Mouse (Mus musculus): ENCODE measurements at regions not wholly inside any gene's neighbourhood (a gene's known extent, or its start where the extent isn't known, plus 50 kb on each side); places are given as distances from the start of the nearest gene placed in this dataset.

DNA sequence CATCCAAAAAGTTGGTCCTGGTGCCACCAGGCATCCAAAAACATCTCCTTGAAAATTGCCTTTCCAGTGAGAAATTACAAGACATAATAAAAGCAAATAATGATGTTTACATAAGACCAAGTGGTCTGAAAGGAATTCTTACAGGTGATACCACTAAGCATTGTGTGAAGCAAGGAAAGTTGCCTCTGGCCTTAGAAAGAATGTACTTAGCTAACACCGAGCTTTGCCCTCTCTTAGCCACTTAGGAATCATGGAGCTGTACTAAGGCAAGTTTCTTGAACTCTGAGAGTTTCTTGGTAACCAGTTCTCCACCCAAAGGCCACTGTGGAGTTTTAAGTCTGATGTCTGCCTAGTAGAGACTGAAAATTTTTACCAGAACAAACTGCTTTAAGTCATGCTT is 359.4 kb upstream of the Cdh11 start:
- no peak for DNase-seq

GRCm38 (mm10) chr8:103148013-103148412 is 362.6 kb upstream of the Cdh11 start:
- DNase-seq: no peak

DNA sequence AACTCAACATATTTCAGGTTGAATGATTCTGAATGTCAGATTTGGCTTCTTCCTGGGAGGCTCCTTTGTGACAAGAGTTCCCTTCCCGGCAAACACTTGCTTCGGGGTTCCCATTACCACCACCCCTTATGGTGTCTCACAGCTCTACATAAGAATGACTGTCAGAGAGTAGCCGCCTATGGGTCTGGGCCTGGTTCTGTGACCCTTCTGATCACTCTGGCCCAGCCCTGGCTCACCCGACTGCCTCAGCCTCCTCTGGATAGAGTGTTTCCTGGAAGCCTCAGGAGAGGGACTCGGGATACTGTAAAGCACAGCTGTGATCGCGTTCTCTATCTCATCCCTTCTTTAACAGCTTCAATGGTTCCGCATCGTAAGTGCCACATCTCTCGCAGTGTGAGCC is 363.0 kb upstream of the Cdh11 start:
- no peak for DNase-seq

DNA sequence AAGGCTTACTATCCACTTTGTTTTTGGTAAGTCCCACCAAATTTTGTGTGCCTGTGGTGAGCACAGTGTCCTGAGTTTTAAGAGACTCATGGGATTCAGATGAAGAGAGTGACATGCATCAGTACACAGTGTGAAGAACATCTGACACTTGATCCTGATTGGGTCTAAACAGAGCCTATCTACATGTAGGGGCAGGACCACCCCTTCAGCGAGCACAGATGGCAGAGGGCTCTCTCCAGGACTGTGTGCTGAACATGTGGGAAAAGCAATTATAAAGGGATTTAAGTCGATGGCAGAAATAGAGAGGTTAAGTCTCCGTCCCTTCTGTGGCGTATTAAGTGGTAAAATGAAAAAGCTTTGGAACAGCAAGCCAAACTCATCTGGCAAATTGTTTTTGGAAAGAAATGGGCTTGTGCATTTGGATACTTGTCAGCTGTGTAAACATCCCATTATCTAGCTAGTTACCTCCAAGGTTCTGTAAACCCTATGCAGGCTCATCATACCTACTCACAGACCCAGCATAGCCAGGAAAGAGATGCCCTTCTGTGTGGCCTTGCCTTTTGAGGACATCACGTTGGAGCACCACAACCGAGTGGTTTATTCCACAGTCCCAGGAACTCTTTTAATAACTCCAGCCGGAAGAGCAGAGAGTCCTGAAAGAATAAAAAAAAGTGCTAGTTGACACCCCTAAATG is 381.3 kb upstream of the Cdh11 start:
- DNase-seq: no peak

GRCm38 (mm10) chr8:103173313-103173712 is 387.9 kb upstream of the Cdh11 start:
- no peak for DNase-seq

DNA sequence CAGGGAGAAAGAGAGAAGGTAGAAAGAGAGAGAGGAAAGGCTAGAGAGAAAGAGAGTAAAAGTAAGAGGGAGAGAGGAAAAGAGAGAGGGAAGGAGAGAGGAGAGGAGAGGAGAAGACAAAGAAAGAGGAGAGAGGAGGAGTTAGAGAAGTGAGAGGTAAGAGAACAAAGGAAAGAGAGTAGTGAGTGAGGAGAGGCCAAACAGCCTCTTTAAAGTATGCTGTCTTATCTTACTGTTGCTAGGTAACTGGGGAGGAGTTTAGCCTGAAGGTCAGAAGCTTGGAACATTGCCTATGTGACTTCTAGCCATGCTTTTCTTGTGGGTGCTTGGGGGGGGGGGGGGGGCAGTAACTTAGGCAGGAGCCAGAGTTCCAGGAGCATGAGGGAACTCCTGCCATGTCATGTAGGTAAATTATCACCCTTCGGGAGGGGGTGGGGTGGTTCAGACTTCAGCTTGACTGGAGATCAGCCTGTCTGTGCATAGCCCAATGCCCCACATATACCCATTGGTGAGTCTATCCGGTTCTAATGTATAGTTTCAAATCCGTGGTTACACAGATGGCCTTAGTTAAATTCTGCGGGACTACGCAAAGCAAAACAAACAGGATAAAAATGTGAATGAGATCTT is 388.5 kb upstream of the Cdh11 start:
- peak; percentile 38 to 61 for DNase-seq

GRCm38 (mm10) chr8:103180661-103181060 is 395.2 kb upstream of the Cdh11 start:
- DNase-seq: peak; percentile 73 to 74

DNA sequence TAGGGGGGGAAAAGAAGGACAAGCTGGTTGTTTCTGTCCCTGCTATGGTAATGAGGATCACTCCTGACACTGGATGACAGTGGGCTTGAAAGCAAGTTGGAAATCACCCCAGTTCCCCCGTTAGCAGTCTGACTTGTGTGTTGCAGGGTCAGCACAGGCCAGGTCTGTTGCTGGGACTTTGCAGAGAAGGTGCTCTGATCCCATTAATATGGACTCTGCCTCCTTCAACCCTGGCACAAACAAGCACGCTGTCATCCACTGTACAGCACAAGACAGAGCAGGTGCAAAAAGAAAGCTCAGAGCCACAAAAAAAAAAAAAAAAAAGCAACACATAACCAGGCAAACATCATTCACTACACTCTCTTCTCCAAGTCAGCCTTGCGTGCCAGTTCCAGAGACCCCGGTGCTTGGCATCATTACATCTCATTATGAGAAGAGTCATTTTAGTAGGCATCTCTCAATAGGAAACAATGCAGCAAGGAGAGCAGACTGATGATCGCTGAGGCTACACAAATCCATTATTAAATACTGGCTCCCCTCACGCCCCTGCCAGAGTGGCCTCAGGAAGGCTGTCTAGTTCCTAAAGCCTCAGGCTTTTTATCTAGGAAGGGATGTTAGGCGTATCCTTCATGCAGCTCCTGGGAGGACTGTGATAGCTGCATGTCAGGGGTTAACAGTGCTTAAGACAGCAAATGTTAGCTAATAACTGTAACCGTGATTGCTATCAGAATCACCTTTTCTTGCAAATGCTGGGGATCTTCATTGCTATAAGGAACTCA is 403.5 kb upstream of the Cdh11 start:
- DNase-seq: no peak

GRCm38 (mm10) chr8:103198251-103198650 is 412.8 kb upstream of the Cdh11 start:
- no peak for DNase-seq

DNA sequence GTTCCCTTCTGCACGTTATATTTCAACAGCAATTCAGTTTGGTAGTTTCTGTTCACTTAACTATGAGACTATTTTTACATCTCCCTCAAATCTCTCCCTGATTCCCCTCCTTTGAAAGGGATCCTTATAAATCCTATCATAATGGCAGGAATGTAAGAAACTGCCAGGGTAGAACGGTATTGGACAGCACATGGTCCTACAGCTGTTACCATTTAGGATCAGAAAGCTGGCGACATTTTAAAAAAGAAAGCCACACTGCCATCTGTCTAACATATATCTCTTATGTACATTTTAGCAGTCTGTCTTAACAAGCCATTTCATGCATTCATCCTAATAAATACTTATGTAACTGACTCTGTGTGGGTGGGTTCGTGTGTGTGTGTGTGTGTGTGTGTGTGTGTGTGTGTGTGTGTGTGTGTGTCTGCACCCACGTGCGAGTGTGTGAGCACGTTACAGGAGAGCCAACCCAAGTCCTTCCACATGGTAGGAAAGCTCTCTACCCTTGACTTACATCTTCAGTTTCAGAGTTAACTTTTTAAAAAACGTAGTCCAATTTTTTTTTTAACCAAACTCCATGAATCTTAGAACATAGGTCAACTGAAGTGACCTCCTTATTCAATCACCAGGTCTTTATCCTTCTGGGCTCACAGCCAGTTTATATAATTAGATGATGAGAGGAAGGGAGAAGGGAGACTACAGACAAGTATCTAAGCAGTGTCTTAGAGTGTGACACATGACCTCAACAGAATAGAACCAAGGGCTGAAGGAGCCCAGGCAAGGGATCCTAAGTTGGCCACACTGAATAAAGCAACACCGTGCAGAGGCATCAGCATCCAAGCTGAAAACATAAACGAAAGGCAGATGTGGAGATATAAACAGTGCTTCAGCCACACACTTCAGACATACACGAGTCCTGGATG is 414.5 kb upstream of the Cdh11 start:
- DNase-seq: no peak

DNA sequence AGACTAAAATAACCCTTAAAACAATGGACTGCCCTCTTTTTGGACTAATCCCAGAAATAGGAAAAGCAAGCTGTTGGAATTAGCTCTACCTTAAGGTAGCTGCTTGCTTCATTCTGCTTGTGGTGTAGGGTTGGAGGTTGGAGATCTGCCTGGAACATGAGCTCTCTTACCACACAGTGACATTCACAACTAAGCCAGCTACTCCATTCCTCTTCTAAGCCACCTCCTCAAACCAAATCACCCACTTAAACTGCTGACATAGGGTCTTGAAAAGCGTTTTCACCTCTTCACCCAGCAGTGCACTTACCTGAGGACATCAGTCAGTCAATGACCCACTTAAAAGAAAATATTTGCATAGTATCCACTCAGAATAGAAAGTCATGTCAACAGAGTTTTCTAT is 418.3 kb upstream of the Cdh11 start:
- no peak for DNase-seq

GRCm38 (mm10) chr8:103214606-103215005 is 429.2 kb upstream of the Cdh11 start:
- DNase-seq: peak; percentile 13 to 35

GRCm38 (mm10) chr8:103230741-103231475 is 445.5 kb upstream of the Cdh11 start:
- DNase-seq: peak in 1 of 2 experiments; percentile 26

DNA sequence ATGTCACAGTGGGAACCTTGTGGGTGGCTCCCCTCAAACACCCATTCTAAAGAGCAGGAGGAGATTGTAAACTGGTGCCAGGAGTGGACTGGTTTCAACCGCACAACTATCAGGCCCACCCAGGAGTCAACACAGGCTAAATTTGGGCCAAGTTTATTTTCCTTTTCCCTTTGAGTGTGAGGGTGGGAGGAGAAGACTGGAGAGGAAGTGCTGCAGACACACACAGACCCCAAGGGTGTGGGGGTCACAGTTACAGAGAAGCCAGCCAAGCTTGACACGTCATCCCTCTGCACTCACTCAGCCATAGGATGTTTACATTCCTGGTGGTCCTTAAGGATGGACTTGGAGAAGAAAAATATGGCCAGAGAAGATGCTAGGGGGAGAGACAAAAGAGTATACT is 448.9 kb upstream of the Cdh11 start:
- no peak for DNase-seq

DNA sequence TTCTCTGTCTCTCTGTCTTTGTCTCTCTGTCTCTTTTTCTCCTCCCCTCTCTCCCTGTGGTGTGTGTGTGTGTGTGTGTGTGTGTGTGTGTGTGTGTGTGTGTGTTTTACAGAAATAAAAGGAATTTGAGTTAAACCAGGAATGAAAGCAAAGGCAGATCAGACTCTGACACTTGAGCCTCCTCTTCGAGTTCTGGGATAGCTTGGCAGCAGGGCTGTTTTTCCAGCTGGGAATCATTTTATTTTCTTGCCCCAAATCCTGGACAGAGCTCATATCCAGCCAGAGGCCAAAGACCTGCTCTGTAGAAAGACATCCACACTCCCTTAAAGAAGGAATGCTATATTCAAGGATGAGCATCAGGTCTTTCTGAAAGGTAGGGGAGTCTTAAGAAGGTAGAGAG is 450.2 kb upstream of the Cdh11 start:
- DNase-seq: no peak

DNA sequence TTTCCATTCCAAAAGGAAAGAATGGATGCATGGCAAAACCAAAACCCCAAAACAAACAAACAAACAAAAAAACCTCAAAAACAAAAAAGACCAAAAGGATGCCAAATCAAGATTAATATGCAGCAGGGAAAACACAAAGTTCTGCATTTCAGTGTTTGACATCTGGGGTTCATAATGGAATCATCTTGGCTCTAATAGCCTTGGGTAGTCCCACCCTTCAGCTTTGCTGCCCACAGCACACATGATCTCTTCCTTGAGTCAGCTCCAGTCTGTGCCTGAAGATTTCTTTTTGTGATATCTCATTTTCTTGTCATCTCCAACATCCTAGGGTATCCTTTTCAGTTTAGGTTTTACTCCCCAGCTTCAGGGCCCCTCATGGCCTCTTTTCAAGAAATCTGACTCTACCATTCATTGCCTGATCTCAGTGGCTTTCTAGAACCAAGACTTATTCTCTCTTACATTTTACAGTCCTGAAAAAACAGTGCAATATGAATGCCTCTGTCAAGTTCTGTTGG is 453.1 kb upstream of the Cdh11 start:
- DNase-seq: no peak

DNA sequence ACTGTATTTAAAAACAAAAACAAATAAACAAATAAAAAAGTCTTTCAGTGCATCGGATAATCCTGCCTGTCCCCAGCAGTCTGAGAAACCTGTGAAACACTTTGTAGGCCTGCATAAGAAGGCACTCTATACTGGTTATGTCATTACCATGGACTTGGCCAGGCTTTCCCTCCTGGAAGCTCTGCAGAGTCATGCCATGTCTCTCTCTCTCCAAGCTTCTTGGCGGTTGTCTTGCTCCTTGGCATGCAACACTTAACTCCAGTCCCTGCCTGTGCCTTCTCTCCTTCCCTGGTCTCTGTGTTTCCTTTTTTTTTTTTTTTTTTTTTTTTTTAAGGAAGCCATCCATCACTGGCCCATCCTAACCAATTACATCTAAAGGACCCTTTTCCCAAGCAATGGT is 458.7 kb upstream of the Cdh11 start:
- DNase-seq: no peak

GRCm38 (mm10) chr8:103244658-103245057 is 459.2 kb upstream of the Cdh11 start:
- DNase-seq: no peak

GRCm38 (mm10) chr8:103245864-103246263 is 460.4 kb upstream of the Cdh11 start:
- DNase-seq: no peak

DNA sequence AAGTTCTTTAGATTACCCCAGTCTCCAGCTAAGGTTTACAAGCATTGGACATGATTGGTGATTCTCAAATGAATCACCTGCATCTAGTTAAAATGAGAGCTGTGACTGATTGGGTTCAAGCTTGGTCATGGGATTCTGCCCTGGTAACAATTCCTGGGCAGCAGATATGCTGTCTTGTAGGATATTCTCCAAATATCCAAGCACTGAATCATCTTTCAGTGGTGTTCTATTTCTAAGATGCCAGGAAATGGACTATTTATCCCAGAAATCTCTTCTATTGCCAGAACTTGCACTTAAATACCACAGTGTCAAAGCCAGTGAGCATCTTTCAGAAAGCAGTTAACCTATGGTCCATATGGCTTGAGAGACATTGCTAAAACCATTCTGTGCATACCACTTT is 475.8 kb upstream of the Cdh11 start:
- DNase-seq: no peak

- DNase-seq: no peak
Measured at GRCm38 (mm10) chr8:103270035-103270434, 484.6 kb upstream of the Cdh11 start.

Data from adrenal gland, postnatal 36 days (tissue).